Mouse (Mus musculus) embryo, embryonic 10.5 days (tissue): Measurements from ENCODE around the gene Sema6d.

Experiments used
- DNase-seq: peaks from one replicate; pipeline ENCODE4 v3.0.0-alpha.2; 2015; ENCODE audit warnings: low spot score

The Sema6d gene

DNA sequence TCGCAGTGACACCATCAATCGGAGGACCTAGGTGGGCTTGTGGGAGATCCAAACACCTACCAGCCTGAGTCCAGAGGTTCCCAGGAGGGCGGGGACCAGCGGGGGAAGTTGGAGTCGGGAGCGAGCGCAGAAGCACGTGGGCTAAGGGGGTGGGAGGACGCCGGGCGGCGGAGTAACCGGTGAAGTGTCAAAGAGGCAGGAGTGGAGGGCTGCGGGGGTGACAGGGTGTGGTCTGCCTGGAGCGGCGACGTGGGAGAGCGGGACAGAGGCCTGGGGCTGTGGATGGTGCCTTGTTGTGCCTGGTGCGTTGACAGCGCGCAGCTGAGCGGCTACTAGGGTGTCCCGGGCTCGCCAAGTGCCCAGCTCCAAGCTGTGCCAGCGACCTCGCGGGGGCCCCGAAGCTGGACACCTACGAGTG lies at the start of gene Sema6d:
Gene Sema6d (plus strand): TSS at position 157 of the 418 bp plus-strand sequence.
- DNase-seq: peak; percentile 40

- DNase-seq: peak; percentile 10
Observed at GRCm38 (mm10) chr2:124059910-124060309, 29.9 kb upstream of the Sema6d start.

DNA sequence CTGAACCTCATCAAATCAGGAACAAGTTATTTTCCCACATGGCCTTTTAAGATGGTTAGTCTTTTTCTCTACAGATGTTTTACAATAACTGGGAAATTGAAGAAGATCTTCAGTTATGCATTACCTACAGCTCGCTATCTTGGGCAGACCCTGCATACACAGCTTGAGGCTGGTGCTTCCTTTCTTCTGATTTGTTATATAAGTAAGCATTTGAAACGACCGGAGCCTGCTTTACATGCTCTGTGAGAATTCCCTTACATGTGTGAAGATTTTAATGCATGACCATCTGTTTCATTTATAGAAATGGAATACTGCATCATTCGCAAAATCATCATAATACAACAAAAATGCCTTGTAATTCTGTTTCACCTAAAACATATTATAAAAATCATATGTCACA lies 21.4 kb upstream of the Sema6d start:
- DNase-seq: no peak

GRCm38 (mm10) chr2:124070664-124071063 lies 19.1 kb upstream of the Sema6d start:
- peak; percentile 23 for DNase-seq

GRCm38 (mm10) chr2:124071380-124071779 lies 18.4 kb upstream of the Sema6d start:
- peak; percentile 61 for DNase-seq

DNA sequence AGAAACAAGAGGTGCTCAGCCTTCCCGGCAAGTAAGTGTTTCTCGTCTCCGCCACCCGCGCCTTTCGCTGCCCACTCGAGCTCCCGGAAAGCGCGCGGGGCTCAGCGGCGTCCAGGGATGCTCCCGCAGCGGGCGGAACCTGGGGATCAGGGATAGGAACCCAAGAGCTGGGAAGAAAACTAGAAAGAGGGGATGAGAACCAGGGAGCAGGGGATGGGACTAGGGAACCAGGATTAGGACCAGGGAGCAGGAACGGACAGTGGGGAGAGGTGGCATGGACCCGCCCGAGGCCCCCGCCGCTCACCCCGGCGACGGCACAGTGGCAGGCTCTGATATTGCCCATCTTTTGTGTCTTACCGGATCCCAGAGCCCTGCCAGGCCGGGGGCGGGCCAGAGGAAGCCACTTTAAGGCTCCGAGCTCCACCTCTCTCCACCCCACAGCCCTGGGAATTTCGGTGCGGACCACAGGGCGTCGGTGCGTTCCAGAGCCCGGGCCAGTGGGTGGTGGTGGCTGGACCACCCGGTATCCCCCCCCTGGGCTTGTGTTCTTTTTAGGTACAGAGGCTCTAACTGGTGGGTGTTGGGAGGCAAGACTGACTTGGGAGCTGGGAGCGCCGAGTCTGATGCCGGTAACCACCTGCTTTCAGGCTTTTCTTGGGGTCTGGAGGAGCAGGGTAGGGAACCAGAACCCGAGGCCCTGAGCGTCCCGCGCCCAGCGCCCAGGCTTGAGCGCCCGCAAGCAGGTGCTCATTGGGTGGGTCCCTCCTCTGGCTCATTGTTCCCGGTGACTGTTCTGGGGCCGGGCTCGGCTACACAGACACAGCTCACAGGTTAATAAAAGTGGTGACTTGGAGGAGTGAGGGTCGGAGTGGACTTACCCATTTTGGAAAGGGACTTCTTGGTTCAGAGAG lies 717 bp downstream of the Sema6d start:
- DNase-seq: peak; percentile 32

DNA sequence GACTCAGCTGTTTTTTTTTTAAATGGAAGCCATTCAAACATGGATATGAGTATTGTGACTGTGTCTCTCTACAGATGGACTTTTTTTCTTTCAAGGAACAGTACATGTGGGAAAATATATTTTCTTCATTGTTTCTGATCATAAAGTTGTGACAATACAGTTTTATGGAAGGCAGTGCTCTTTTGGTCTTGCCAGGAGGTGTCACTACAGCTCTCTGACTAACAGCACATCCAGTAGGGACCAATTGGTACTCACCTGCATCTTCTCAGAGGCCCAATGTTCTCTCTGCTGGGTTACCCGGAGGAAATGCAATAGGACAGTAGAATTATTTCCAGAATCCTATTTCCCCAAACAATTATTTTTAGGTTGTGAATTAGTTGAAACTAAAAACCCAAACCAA lies 9.9 kb downstream of the Sema6d start:
- no peak for DNase-seq

DNA sequence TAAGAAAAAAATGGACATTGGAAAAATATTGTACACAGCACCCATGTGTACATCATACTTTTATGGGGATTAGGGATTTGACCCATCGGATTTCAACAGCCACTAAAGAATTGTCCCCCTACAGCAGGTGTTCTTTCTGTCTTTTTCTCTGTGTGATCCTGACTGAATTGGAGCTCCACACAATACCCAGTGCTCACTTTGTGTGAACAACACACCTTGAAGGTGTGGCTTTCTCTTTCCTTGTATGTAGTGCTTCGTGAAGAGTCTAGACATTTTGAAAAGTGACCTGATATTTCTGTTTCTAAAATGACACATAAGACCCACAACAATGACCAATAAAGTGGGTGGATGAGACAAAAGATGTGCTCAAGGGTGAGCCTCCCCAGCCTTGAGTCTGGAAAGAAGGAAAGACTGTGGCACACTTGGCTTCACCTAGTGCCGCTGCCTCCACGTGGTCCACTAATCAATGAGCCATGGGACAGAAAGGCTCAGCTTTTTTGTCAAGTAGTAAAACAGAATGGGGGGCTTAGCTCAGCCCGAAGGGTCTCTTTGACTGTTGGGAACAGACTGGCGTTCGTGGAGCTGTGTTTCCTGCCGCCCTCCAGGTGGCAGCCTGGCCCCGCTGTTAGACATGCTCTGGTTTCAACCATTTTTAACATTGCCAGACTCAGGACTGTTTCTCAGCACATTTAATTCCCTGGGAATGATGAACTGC lies 10.9 kb downstream of the Sema6d start:
- DNase-seq: peak; percentile 75

DNA sequence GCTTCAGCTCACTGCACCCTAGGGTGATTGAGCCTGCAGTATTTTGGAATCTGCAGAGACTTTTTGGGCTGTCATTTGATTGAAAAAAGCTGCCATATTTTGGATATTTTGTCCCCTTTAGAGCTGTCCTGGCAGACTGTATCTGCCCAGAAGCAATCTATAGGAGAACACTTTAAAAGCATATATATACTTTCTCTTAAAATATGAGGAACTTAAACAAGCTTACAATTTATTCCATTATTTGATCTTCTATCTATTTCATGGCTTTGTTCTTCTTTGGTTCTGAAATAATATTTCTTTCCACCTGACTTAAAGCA lies 11.4 kb downstream of the Sema6d start:
- DNase-seq: no peak

DNA sequence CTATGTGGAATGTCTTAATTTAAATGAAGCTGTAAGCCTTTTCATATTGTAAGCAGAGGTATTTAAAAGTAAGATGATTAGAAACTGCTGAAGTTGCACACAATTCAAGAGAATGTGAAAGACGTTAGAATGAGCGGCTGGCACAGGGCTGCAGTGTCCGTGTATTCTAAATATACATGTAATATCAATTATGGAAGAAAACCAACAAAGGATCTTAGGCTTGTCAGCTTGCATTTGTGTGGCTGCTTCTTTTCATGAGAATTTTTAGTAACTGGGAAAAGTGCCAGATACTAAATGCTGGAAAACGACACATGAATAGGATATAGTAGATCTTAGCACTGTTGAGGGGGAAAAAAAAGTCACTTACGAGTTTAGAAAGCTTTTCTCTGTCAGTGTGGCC lies 11.8 kb downstream of the Sema6d start:
- DNase-seq: no peak

DNA sequence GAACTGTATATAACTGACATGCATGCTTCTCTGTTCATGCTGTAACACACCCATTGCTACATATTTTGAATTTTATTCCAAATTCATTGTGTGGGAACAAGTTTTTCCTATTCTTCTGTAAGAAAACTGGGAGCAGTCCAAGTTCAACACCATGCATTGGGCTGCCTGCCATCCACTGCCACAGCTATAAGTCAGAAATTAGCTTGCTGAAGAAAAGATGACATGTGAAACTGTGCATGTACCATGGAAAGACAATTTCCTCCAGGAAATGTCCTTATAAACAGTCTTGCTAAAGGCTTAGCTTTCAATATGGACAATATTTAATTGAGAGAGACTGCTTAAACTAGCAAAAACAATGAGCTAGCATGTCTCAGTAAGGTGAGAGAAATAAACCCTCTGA lies 13.5 kb downstream of the Sema6d start:
- DNase-seq: no peak

GRCm38 (mm10) chr2:124118469-124119243 lies 28.9 kb downstream of the Sema6d start:
- DNase-seq: no peak

- no peak for DNase-seq
Observed at GRCm38 (mm10) chr2:124120355-124120754, 30.6 kb downstream of the Sema6d start.

GRCm38 (mm10) chr2:124121539-124121938 lies 31.8 kb downstream of the Sema6d start:
- DNase-seq: no peak

- DNase-seq: no peak
Observed at GRCm38 (mm10) chr2:124125504-124125903, 35.7 kb downstream of the Sema6d start.

DNA sequence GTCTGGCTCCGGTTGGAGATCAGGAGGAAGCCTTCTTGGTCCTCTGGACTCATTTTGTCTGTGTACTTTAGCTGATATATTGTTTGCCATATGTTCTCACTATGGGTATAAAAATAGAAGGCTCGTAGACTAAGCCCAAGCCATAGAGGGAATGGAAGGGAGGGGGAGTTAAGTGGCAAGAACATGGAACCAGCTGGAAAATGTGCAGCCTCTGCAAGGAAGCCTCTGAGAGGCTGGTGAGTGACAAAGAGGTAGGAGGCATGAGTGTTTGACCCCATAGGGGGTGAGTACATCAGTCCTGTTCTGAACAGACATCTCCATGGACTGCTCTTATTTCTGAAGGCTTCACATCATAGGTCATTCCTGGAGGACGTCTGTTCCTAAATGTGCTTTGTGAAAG lies 37.1 kb downstream of the Sema6d start:
- DNase-seq: no peak

DNA sequence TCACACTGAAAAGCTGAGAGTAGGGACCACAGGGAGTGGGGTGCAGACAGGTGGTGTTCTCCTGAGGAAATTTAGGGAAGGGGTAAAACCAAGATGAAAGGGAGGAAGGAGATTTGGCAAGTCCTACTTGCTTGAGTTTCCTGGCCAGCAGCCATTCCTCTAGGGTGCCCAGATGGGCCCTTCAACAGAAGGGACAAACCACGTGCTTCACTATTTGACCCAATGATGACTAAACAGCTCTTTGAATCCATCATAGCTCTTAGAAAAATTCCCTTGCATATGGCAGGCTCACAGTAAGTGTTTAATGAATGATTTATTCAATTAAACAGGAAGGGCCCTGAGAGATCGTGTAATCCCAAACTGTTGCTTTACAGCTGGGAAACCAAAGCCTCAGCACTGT lies 41.1 kb downstream of the Sema6d start:
- no peak for DNase-seq

DNA sequence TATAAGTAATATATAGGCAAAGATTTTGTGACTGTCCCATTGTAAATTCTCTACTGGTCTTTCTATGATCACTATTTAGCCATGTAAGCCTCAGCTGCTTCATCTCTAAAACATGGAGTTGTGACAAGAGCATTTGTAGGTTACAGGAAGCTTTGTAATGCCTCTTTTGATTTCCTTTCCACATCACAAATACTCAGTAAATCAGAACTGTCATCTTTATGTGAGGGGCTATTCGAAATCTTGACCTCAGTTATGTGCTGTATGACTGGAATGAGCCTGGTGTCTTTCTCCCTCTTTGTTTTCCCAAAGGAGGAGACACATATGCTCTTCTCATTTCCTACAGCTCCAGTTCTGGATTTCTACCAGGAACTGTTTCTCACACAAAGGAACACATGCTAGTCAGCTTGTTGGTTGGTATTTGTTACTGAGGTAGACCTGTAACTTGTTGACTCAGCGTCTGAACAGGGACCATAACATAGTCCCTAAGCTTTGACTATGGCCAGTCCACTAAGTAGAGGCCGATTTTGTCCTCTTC lies 51.8 kb downstream of the Sema6d start:
- DNase-seq: no peak

DNA sequence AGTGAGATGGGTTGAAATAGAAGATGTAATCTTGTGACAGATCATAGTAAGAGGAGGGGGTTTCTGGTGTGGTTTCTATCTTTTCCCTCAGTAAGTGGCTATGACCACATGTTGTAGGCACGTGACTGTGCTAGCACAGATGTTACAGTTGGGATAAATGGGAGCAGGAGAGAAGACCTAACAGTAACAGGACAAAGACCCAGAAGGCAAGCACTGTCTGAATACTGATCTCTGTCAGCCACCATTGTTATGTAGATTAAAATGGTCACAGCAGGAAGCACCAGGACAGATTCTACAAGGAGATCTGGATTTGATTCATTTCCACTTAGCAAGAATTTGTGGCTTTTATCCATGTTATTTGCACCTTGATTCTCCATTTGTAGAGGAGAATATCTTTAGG lies 55.8 kb downstream of the Sema6d start:
- DNase-seq: no peak

DNA sequence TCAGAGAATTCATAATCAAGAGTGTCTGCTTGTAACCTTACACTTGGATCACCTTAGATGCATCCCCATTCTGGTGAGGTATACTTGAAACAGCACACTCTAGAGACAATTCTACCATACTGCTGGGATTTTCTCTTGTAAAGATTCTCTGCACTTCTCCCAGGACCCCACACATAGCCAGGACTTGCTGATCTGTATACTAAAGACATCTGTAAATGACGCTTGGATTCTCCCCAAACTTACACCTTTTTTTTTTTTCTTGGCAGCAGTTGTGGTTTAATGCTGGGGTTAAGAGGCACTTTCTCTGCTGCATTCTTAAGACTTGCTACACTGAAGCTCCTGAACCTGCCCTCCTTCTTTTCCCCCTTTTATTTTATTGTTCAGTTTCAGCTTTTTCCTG lies 68.4 kb downstream of the Sema6d start:
- no peak for DNase-seq

DNA sequence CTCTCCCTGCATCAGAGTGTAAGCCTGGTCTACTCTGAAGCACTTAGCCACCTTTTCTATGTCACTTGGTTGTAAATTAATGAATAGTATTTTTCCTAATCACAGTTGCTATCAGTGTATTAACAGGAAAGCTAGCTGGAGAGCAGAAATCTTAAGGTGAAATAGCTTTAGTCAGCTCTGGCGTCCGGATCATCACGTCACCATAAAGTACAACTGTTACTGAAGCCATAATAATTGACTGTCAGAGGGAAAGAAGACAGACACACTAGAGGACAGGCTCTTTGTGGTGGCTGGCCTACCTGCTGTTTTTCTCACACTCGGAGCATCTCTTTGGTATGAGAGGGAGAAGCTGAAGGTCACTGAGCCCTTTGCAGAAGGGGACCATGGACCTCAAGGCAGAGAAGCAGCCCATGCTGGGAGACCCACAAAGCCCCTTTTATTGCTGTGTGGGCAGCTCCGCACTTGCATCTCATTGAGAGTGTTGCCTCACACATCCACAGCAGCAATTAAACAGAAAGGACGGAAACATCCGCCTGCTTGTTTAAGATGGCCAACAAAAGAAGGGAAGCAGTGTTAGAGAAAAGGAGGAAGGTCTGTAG lies 72.3 kb downstream of the Sema6d start:
- DNase-seq: no peak

DNA sequence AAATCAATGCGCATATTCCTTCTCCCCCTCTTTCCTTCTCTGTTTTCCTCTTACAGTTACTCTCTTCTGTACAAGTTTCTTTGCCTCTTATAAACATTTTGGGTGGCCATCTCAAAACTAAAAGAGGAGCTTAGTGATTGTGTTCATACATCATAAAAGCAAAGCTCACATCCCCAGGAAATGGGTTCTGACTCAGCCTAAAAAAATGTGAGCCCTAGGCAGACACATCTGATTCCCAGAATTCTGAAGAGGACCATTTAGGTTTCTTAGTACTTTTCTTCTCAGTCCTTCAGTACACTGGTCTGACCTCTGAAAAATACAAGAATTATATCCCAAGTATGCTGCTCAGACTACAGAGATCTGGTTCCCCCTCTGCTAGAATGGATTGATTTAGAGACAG lies 78.6 kb downstream of the Sema6d start:
- DNase-seq: no peak
